Mouse (Mus musculus) olfactory bulb, adult 2 months (tissue): ENCODE data around the gene Twnk. TPM values are rescaled to one million over a fixed set of nuclear protein-coding genes. Genes with fewer than 3 reads are reported as not detected.

Experiments used
- H3K27ac ChIP-seq: fragments of 200-500 bp; 2 replicates; pipeline ENCODE4 v1.5.1; 2012; ENCODE audit warnings: low read depth, low read length; ENCODE audit not compliant: insufficient read depth
- H3K4me1 ChIP-seq: fragments of 200-500 bp; 2 replicates; pipeline ENCODE4 v1.6.1; 2012; ENCODE audit warnings: low read length; ENCODE audit not compliant: control insufficient read depth, insufficient read depth
- H3K4me3 ChIP-seq: fragments of 200-500 bp; 2 replicates; pipeline ENCODE4 v1.5.1; 2012; ENCODE audit warnings: mild to moderate bottlenecking, low read depth, low read length, moderate library complexity; ENCODE audit not compliant: insufficient read depth
- CTCF ChIP-seq: fragments of 200-500 bp; IDR thresholded peaks from 2 replicates; pipeline ENCODE4 v1.5.1; 2012; ENCODE audit warnings: low read depth, mild to moderate bottlenecking, low read length, moderate library complexity; ENCODE audit not compliant: insufficient read depth
- POLR2A ChIP-seq: fragments of 200-500 bp; IDR thresholded peaks from 2 replicates; pipeline ENCODE4 v1.6.1; 2012; ENCODE audit warnings: mild to moderate bottlenecking, low read depth, low read length, moderate library complexity; ENCODE audit not compliant: insufficient read depth
- WGBS: fragments of 180-500 bp; shearing (Covaris S2); methylation state at CpG from one replicate; pipeline ENCODE4 v1.1.7; 2018; 5-methylcytosine and 5-hydroxymethylcytosine counted together
- polyA plus RNA-seq: library from polyadenylated mRNA; stranded (reverse); fragments of >200 nt; gene quantifications from 2 replicates; pipeline ENCODE4 v1.2.4, GENCODE M21; 2012; ENCODE audit warnings: low replicate concordance; ENCODE audit not compliant: missing spikeins, insufficient read depth, insufficient read length

The Twnk gene
- polyA plus RNA-seq, 1 experiment: not detected

DNA sequence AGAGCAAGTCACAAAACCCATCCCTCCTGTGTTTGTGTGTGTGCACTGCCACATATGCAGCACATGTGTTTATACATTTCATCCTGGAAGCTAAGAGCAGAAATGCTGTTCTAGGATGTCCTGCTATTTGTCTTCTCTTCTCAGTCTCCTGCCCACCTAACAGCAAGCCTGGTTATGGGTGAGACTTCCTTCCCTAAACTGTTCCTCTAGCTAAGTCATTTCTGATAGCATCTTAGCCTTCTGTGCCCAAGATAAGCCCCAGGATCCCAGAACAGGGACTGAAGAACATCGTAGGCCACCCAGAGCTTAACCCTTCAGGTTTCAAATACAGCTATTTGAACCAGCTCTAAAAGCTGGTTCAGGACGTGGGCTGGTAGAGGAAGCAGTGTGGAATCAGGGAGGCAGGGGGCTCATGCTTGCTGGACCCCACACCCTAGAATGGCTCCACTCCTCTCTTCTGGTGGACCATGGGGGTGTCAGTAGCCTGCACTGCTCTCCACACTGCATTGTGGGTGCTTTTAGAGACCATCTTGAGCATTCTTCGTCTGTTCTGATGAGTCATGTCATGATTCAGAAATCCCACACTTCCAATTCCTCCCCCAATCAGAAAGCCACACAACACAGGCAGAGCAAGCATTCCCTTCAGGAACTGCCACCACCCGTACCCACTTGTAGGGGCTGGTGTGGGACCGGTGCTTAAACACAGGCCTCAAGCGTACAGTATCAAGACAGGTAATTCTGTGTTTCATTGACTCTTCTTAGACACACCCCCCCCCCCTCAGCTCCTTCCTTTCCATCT is 49.6 kb downstream of the Twnk start:
- H3K27ac ChIP-seq: peak overlapping the region; percentile 52
- WGBS: 44% methylated on average over 6 of the region's 6 CpGs
- TF ChIP-seq POLR2A: no peak
- TF ChIP-seq CTCF: no peak
- H3K4me3 ChIP-seq: no peak overlapping the region
- peaks cover 32% of the 10 kb centered on the region for H3K4me1 ChIP-seq

GRCm38 (mm10) chr19:45056364-45056763 is 50.9 kb downstream of the Twnk start:
- no peak overlapping the region for H3K27ac ChIP-seq

DNA sequence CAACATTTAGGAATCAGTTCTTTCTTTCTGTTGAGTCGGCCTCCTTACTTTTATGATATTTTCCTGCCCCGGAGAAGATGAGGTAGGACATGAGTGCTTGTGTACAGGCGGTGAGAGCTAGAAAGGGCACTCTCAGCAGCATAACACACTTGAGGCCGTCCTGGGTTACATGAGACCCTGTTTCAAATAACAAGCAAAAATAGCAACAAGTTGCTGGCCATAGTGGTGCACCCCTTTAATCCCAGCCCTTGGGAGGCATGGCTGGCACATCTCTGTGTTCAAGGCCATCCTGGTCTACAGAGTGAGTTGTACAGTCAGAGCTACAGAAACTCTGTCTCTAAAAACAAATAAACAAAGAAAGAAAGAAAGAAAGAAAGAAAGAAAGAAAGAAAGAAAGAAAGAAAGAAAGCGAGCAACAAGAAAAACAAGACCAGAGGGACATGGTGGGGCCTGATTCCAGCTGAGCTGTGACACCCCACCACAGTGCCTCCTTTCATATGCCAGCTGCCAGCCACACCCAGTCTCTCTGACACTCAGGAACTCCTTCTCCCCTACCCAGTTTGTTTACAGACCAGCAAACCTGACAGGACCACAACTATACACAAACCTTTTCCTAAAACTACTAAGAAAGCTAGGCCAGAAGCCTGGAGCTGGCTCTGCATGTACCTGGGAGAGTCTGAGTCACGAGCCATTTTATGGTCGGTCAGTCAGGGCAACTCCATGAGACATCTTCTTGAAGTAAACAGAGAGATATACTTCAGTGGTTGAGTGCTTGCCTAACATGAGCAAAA is 51.6 kb downstream of the Twnk start:
- peak overlapping the region; percentile 46; the same call in 1 of the 2 replicates for H3K27ac ChIP-seq
- 69% methylated on average over 7 of the region's 7 CpGs for WGBS
- H3K4me1 ChIP-seq: peaks cover 24% of the 10 kb centered on the region
- no peak for TF ChIP-seq CTCF
- no peak for TF ChIP-seq POLR2A
- H3K4me3 ChIP-seq: no peak overlapping the region

More at GRCm38 (mm10) chr19:45056364-45056763, 50.9 kb downstream of the Twnk start:
- no peak for TF ChIP-seq CTCF
- TF ChIP-seq POLR2A: no peak
- Histone ChIP-seq H3K4me1 (peaks cover 24% of the 10 kb centered on the region), H3K4me3 (no peak overlapping the region)
- 43% methylated on average over 4 of the region's 4 CpGs for WGBS

GRCm38 (mm10) chr19:45057724-45058112 is 52.3 kb downstream of the Twnk start:
- TF ChIP-seq POLR2A (no peak), CTCF (no peak)
- peak overlapping the region; percentile 90 for H3K4me3 ChIP-seq
- peaks cover 24% of the 10 kb centered on the region for H3K4me1 ChIP-seq
- 30% methylated on average over 7 of the region's 7 CpGs for WGBS
- peak overlapping the region; percentile 89 for H3K27ac ChIP-seq

DNA sequence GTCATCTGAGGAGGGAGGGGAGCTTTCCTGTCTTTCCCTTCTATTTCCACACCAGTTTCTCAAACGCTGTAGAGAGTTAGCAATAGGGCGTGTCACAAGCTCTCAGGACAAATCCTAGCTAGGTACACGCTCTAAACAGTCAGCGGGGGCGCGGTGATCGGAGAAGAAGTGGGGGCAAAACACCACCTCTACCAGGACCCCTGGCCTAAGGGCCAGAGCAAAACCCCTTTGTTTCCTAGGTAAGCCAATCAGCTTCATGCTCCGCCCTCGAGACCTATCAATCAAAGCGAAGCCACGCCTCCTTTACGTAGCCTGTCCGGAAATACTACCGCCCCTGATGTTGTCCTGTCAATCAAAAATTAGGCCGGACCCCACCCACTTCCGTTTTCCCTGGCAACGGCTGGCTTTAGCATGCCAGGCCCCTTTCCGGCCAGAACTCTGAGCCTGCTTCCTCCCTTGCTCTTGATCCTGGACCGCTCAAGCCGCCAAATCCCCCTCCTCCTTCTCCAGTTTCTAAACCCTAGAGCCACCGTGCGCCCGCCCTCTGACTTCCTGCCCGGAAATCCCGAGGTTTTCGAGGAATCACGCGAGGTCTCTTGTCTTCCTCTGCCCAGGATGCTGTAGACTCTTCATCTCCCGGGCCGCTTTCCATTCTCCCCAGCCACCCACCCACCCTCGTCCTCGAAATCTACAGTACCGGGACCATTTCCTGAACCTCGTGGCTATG is 52.8 kb downstream of the Twnk start:
- Histone ChIP-seq H3K27ac (peak overlapping the region; percentile 100), H3K4me3 (peak overlapping the region; percentile 90), H3K4me1 (peaks cover 24% of the 10 kb centered on the region)
- TF ChIP-seq POLR2A (peak; percentile 32; the same call in 1 of the 2 replicates), CTCF (no peak)
- WGBS: under 1% methylated on average over 34 of the region's 34 CpGs

DNA sequence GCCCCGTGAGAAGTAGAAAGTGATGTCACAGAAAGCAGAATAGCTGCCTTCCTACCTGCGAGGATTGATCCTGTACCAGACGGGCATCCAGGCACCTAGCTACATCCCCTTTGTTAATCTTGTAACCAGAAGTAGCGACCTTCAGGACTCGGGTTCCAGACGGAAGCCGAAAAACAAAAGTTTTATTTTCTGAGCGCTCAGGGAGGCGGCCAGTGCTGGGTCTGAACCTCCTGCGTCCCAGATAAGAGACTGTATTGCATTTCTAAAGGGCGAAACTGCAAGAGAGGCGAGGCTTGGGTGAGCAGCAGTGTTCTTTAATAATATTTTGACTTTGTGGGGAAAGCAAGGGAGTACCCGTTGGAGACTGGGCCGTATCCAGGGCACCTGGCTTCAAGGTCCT is 53.4 kb downstream of the Twnk start:
- under 1% methylated on average over 14 of the region's 14 CpGs for WGBS
- Histone ChIP-seq H3K27ac (peak overlapping the region; percentile 100), H3K4me3 (peak overlapping the region; percentile 90), H3K4me1 (peaks cover 22% of the 10 kb centered on the region)
- TF ChIP-seq CTCF: no peak
- no peak for TF ChIP-seq POLR2A

Other genes with a start within 250 kb of the Twnk start
- not detected in 2 replicates for gene Pax2, start 249.6 kb upstream of the Twnk start, polyA plus RNA-seq
- not detected in 2 replicates for gene Slf2, start 74.5 kb upstream of the Twnk start, polyA plus RNA-seq
- 101 TPM in 1 of 2 replicates, not detected in the other for gene Sema4g, start 16.6 kb upstream of the Twnk start, polyA plus RNA-seq
- gene Mrpl43, start 779 bp downstream of the Twnk start, polyA plus RNA-seq: not detected in 2 replicates
- not detected in 2 replicates for gene Lzts2, start 8.8 kb downstream of the Twnk start, polyA plus RNA-seq
- gene Pdzd7, start 40.1 kb downstream of the Twnk start, polyA plus RNA-seq: not detected in 2 replicates
- not detected in 2 replicates for gene Sfxn3, start 41.8 kb downstream of the Twnk start, polyA plus RNA-seq
- not detected in 2 replicates for gene Kazald1, start 69.6 kb downstream of the Twnk start, polyA plus RNA-seq
- not detected in 2 replicates for gene Tlx1, start 145.0 kb downstream of the Twnk start, polyA plus RNA-seq
- gene Lbx1, start 230.1 kb downstream of the Twnk start, polyA plus RNA-seq: not detected in 2 replicates